Mouse (Mus musculus) ES-E14 (cell line): ENCODE measurements around the gene Aff1.

Source experiments
- CHD2 ChIP-seq: IDR thresholded peaks from 2 replicates; pipeline ENCODE4 v1.6.1; 2014; ENCODE audit warnings: mild to moderate bottlenecking, low read depth, low read length, inconsistent platforms
- ZC3H11A ChIP-seq: IDR thresholded peaks from 2 replicates; pipeline ENCODE4 v1.6.1; 2012; ENCODE audit warnings: low read depth, mild to moderate bottlenecking, inconsistent platforms, low read length, borderline replicate concordance
- ZNF384 ChIP-seq: IDR thresholded peaks from 2 replicates; pipeline ENCODE4 v1.6.1; 2012; ENCODE audit warnings: low read depth, low read length, inconsistent platforms

GRCm38 (mm10) chr5:103705331-103705730 lies 13.2 kb downstream of the Aff1 start:
- no peak for TF ChIP-seq ZC3H11A
- TF ChIP-seq CHD2: no peak
- TF ChIP-seq ZNF384: no peak
